ENCODE assay signal across 8 mouse cellular contexts in genomic region chr3:15244999-15245398, GRCm38 (mm10).
DNase-seq lines count a peak whose midpoint lies in the region; ATAC-seq lines count a peak whose summit lies in the region.

No protein-coding gene starts in this region.

- 24% methylated on average over 6 of the region's 6 CpGs for WGBS in midbrain, embryonic 16.5 days

- H3K27me3 ChIP-seq in midbrain, embryonic 16.5 days (ENCODE audit: control insufficient read depth, insufficient read depth, low read depth, low read length): no peaks in the 10 kb centered on the region

- no peak overlapping the region for H3K4me2 ChIP-seq in midbrain, embryonic 16.5 days (ENCODE audit: low read length)

- H3K9ac ChIP-seq in midbrain, embryonic 16.5 days (ENCODE audit: low read depth, low read length): no peak overlapping the region

- no peaks in the 10 kb centered on the region for H3K4me1 ChIP-seq in midbrain, embryonic 16.5 days (ENCODE audit: control insufficient read depth, insufficient read depth, low read length)

- H3K27ac ChIP-seq in midbrain, embryonic 16.5 days (ENCODE audit: low read length): no peak overlapping the region

- peak; percentile 6 to 35 for DNase-seq in heart, adult 18-20 months
- no peak for DNase-seq in heart, adult 9 months (ENCODE audit: low spot score in 2 of 2)
- DNase-seq in CD4-positive, CD25-positive, alpha-beta regulatory T cell, adult 2 months (ENCODE audit: low read depth, low spot score): peak; percentile 57
- DNase-seq in c-Kit-positive CD71-negative TER-119-negative erythroid progenitor cells, embryonic 14.5 days (ENCODE audit: low read depth): peak; percentile 47
- peak; percentile 30 to 41 for DNase-seq in layer of hippocampus, adult 8-10 months (ENCODE audit: low spot score in 2 of 2)
- no peak for DNase-seq in urinary bladder, adult 18-20 months (ENCODE audit: low spot score in 2 of 2)

- no peaks in the 10 kb centered on the region for H3K9me3 ChIP-seq in midbrain, embryonic 16.5 days (replicated peaks; ENCODE audit: control insufficient read depth, low read length, poor library complexity, severe bottlenecking)

- H3K36me3 ChIP-seq in midbrain, embryonic 16.5 days (ENCODE audit: control insufficient read depth, insufficient read depth, low read length): no peaks in the 10 kb centered on the region

- H3K4me3 ChIP-seq in midbrain, embryonic 16.5 days (ENCODE audit: low read depth, low read length): no peak overlapping the region

- ATAC-seq in granulocyte monocyte progenitor cell, adult 5-6 weeks (replicated peaks; ENCODE audit: poor library complexity, severe bottlenecking): peak; percentile 90
- ATAC-seq in midbrain, embryonic 16.5 days: 0 out of 2 replicates have a peak, but pooled peaks have one; percentile 3

Comparison
In these comparisons a context has a peak if more than half of its experiments do, and no peak if none do; other contexts are left out.
1. DNase-seq: peak in heart, adult 18-20 months (2 of 2), CD4-positive, CD25-positive, alpha-beta regulatory T cell, adult 2 months (single experiment), c-Kit-positive CD71-negative TER-119-negative erythroid progenitor cells, embryonic 14.5 days (single experiment) and layer of hippocampus, adult 8-10 months (2 of 2); none in heart, adult 9 months (0 of 2) and urinary bladder, adult 18-20 months (0 of 2).